Mouse (Mus musculus) heart, postnatal 10 days (tissue): ENCODE measurements at regions not wholly inside any gene's neighbourhood (a gene's known extent, or its start where the extent isn't known, plus 50 kb on each side); places are given as distances from the start of the nearest gene placed in this dataset.

Source experiments
- DNase-seq, 2 experiments: peaks; one replicate each; pipeline ENCODE4 v3.0.0; 2021
- intact Hi-C: fragments of 180-260 bp; cut with DNase I; formaldehyde crosslinking; loops from one replicate; pipeline ENCODE4 v1.15.1; 2025

GRCm38 (mm10) chrX:60833456-60833855 lies 59.8 kb downstream of the Sox3 start:
- intact Hi-C loops, result no loop called here

GRCm38 (mm10) chrX:60831330-60832027 lies 61.8 kb downstream of the Sox3 start:
- intact Hi-C loops, result no loop called here
- DNase-seq, result no peak

More at GRCm38 (mm10) chrX:60833456-60833855, 59.8 kb downstream of the Sox3 start:
- no peak for DNase-seq

- intact Hi-C loops, result no loop called here
- peak; percentile 73 to 78 for DNase-seq
These were observed 67.8 kb downstream of the Sox3 start for GRCm38 (mm10) chrX:60825181-60826080.

- intact Hi-C loops, result no loop called here
- DNase-seq, result no peak
These were observed 94.7 kb downstream of the Sox3 start for GRCm38 (mm10) chrX:60798567-60798966.

- no peak for DNase-seq
- intact Hi-C loops, result no loop called here
These were observed 112.5 kb downstream of the Sox3 start for GRCm38 (mm10) chrX:60780766-60781165.

- DNase-seq, result no peak
- intact Hi-C loops, result no loop called here
These were observed 113.1 kb downstream of the Sox3 start for GRCm38 (mm10) chrX:60780161-60780560.

- DNase-seq, result peak in 1 of 2 experiments; percentile 0
- intact Hi-C loops, result no loop called here
These were observed 119.6 kb downstream of the Sox3 start for GRCm38 (mm10) chrX:60773645-60774044.

GRCm38 (mm10) chrX:60772439-60772838 lies 120.8 kb downstream of the Sox3 start:
- intact Hi-C loops, result no loop called here
- no peak for DNase-seq

- DNase-seq, result peak in 1 of 2 experiments; percentile 1
- intact Hi-C loops, result no loop called here
These were observed 142.8 kb downstream of the Sox3 start for GRCm38 (mm10) chrX:60750456-60750855.

GRCm38 (mm10) chrX:60743971-60744370 lies 149.3 kb downstream of the Sox3 start:
- intact Hi-C loops, result no loop called here
- no peak for DNase-seq

- intact Hi-C loops, result no loop called here
- DNase-seq, result no peak
These were observed 150.1 kb downstream of the Sox3 start for GRCm38 (mm10) chrX:60743020-60743707.

GRCm38 (mm10) chrX:60719428-60720151 lies 127.1 kb upstream of the Atp11c start:
- intact Hi-C loops, result no loop called here
- DNase-seq, result no peak

GRCm38 (mm10) chrX:60718794-60719193 lies 126.3 kb upstream of the Atp11c start:
- intact Hi-C loops, result no loop called here
- DNase-seq, result no peak

GRCm38 (mm10) chrX:60718156-60718769 lies 125.8 kb upstream of the Atp11c start:
- intact Hi-C loops, result no loop called here
- no peak for DNase-seq

- intact Hi-C loops, result no loop called here
- no peak for DNase-seq
These were observed 88.7 kb upstream of the Atp11c start for GRCm38 (mm10) chrX:60681036-60681706.

- DNase-seq, result no peak
- intact Hi-C loops, result no loop called here
These were observed 52.3 kb upstream of the Atp11c start for GRCm38 (mm10) chrX:60644726-60645318.
